9 mouse cellular contexts compared by ENCODE assay signal in the genomic region with DNA sequence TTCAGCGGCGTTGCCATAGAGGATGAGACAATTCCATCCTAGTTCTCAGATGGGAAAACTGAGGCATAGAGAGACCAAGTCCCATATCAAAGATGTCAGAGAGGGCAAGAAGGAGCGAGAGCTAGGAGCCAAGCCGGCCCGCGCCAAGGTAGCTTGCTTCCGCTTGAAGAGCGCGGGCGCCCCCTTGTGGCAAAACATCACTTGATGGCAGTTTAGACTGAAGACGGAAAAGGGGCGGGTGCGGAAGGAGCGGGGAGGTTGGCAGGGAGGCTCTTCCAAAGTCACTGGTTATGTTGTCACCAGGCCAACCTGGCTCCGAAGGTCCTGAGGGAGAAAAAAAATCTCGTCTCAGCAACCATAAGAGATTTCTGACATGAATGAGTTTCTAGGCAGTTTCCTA. TPM values are rescaled to one million over a fixed set of nuclear protein-coding genes. Genes with fewer than 3 reads are reported as not detected.
DNase-seq lines count a peak whose midpoint lies in the region; ATAC-seq and TF ChIP-seq lines count a peak whose summit lies in the region.
"Had no signal": no experiment of that assay in that cellular context is flagged by ENCODE, and none has a peak within 500 bp of the region (broad histone marks: within the 10 kb centered on the region; RNA-seq: fewer than 3 reads in every experiment).

No protein-coding gene starts in this region.

- H3K4me1 ChIP-seq in embryonic facial prominence, embryonic 10.5 days = peaks cover 4% of the 10 kb centered on the region; the same call in 1 of the 2 replicates
- H3K4me1 ChIP-seq in heart, adult 2 months (ENCODE audit: control insufficient read depth, insufficient read depth, low read length) = no peaks in the 10 kb centered on the region
- no peaks in the 10 kb centered on the region for H3K4me1 ChIP-seq in liver, embryonic 14.5 days (replicated peaks; ENCODE audit: control insufficient read depth in 2 of 2, insufficient read depth in 2 of 2, low read length in 1 of 2)
- H3K4me1 ChIP-seq in thymus, adult 2 months (replicated peaks; ENCODE audit: control insufficient read depth, insufficient read depth, low read length) = peaks cover 10% of the 10 kb centered on the region

- ATAC-seq in liver, embryonic 14.5 days (ENCODE audit: insufficient read depth) = no peak
- ATAC-seq in neutrophil, adult 5-6 weeks (ENCODE audit: extremely low read depth, insufficient number of reproducible peaks, low FRiP score, poor library complexity, severe bottlenecking) = peak; percentile 70

- 0 out of 2 replicates have a peak, but pooled peaks have one; percentile 35 for TF ChIP-seq EP300 in heart, adult 2 months (IDR thresholded peaks at IDR 0.05; ENCODE audit: insufficient read depth, low read depth, low read length)
- TF ChIP-seq EP300 in liver, embryonic 14.5 days (IDR thresholded peaks at IDR 0.05; ENCODE audit: low read depth) = no peak

- intact Hi-C loops in heart, adult 2 months (cut with DNase I) = loop anchor here (1.0 kb wide), 2 partner anchors 310 to 347 kb away; no protein-coding TSS in a partner anchor

- no peaks in the 10 kb centered on the region for H3K79me2 ChIP-seq in heart, adult 2 months (replicated peaks; ENCODE audit: control insufficient read depth, insufficient read depth, low read length)

- H3K4me3 ChIP-seq in embryonic facial prominence, embryonic 10.5 days = no peak overlapping the region
- H3K4me3 ChIP-seq in heart, adult 2 months = no peak overlapping the region
- no peak overlapping the region for H3K4me3 ChIP-seq in liver, embryonic 14.5 days (ENCODE audit: insufficient read depth in 1 of 2, low read depth in 2 of 2, low read length in 2 of 2)
- H3K4me3 ChIP-seq in thymus, adult 2 months (ENCODE audit: control insufficient read depth, insufficient read depth, low read length) = no peak overlapping the region
- H3K4me3 ChIP-seq: limb, embryonic 12.5 days had no signal

- no peaks in the 10 kb centered on the region for H3K36me3 ChIP-seq in embryonic facial prominence, embryonic 10.5 days (replicated peaks)
- no peaks in the 10 kb centered on the region for H3K36me3 ChIP-seq in heart, adult 2 months (ENCODE audit: control insufficient read depth, insufficient read depth, low read length)
- no peaks in the 10 kb centered on the region for H3K36me3 ChIP-seq in liver, embryonic 14.5 days (replicated peaks; ENCODE audit: control insufficient read depth, insufficient read depth, low read depth)
- no peaks in the 10 kb centered on the region for H3K36me3 ChIP-seq in thymus, adult 2 months (ENCODE audit: control insufficient read depth, insufficient read depth, low read length)
- H3K36me3 ChIP-seq: limb, embryonic 12.5 days had no signal

- peak; percentile 99 for TF ChIP-seq CTCF in heart, adult 2 months (IDR thresholded peaks at IDR 0.05)
- TF ChIP-seq CTCF in liver, embryonic 14.5 days (IDR thresholded peaks at IDR 0.05; ENCODE audit: low read depth) = peak; percentile 95
- TF ChIP-seq CTCF in thymus, adult 2 months (IDR thresholded peaks at IDR 0.05; ENCODE audit: borderline replicate concordance, control insufficient read depth, extremely low read depth, insufficient read depth, low read length, poor library complexity) = peak; percentile 96

- no peak overlapping the region for H3K9ac ChIP-seq in heart, adult 2 months (ENCODE audit: low read depth, low read length)
- no peak overlapping the region for H3K9ac ChIP-seq in liver, embryonic 14.5 days (replicated peaks)
- H3K9ac ChIP-seq: limb, embryonic 12.5 days had no signal

- H3K4me2 ChIP-seq in liver, embryonic 14.5 days (ENCODE audit: low read depth) = no peak overlapping the region
- H3K4me2 ChIP-seq: limb, embryonic 12.5 days had no signal

- no peak overlapping the region for H3K27ac ChIP-seq in embryonic facial prominence, embryonic 10.5 days (replicated peaks)
- no peak overlapping the region for H3K27ac ChIP-seq in heart, adult 2 months
- H3K27ac ChIP-seq in liver, embryonic 14.5 days = no peak overlapping the region
- no peak overlapping the region for H3K27ac ChIP-seq in thymus, adult 2 months (ENCODE audit: control insufficient read depth, insufficient read depth, low read length)
- H3K27ac ChIP-seq: limb, embryonic 12.5 days had no signal

- TF ChIP-seq POLR2A in heart, adult 2 months (IDR thresholded peaks at IDR 0.05; ENCODE audit: insufficient read depth, low read depth, low read length) = no peak
- TF ChIP-seq POLR2A in thymus, adult 2 months (IDR thresholded peaks at IDR 0.05; ENCODE audit: control insufficient read depth, extremely low read depth, insufficient read depth, low read length, poor library complexity) = no peak

- peaks cover 52% of the 10 kb centered on the region for H3K27me3 ChIP-seq in embryonic facial prominence, embryonic 10.5 days (replicated peaks; ENCODE audit: low read depth, poor library complexity, severe bottlenecking)
- H3K27me3 ChIP-seq in heart, adult 2 months (ENCODE audit: control insufficient read depth, insufficient read depth, low read length) = peaks cover 2% of the 10 kb centered on the region
- no peaks in the 10 kb centered on the region; the same call in 1 of the 2 replicates for H3K27me3 ChIP-seq in liver, embryonic 14.5 days (ENCODE audit: control insufficient read depth, insufficient read depth, low read length)
- no peaks in the 10 kb centered on the region for H3K27me3 ChIP-seq in thymus, adult 2 months (ENCODE audit: control insufficient read depth, insufficient read depth, low read length)

- no peaks in the 10 kb centered on the region for H3K9me3 ChIP-seq in embryonic facial prominence, embryonic 10.5 days
- no peaks in the 10 kb centered on the region for H3K9me3 ChIP-seq in liver, embryonic 14.5 days (ENCODE audit: control insufficient read depth, low read length)
- H3K9me3 ChIP-seq: limb, embryonic 12.5 days had no signal

- 2% methylated on average over 16 of the region's 16 CpGs for WGBS in embryonic facial prominence, embryonic 10.5 days
- WGBS in heart, adult 2 months = under 1% methylated on average over 16 of the region's 16 CpGs
- 1% methylated on average over 16 of the region's 16 CpGs for WGBS in liver, embryonic 14.5 days (ENCODE audit: insufficient replicate concordance)
- WGBS in thymus, adult 2 months = 3% methylated on average over 16 of the region's 16 CpGs

- peak; percentile 87 for DNase-seq in CD4-positive helper T cell, adult 2 months (ENCODE audit: low read depth, low spot score)
- DNase-seq in adrenal gland, postnatal 14 days = peak; percentile 95
- DNase-seq in embryonic facial prominence, embryonic 10.5 days (ENCODE audit: low spot score) = peak; percentile 92
- DNase-seq in heart, adult 2 months = peak; percentile 84 to 87
- DNase-seq in kidney, postnatal 14 days = peak; percentile 88
- peak; percentile 53 to 65 (median 61) for DNase-seq in liver, embryonic 14.5 days (ENCODE audit: low read depth in 3 of 3, low spot score in 3 of 3)
- DNase-seq in thymus, adult 2 months = peak; percentile 90

RNA-seq across cellular contexts. Expression of a gene that starts 27.7 kb away (rescaled TPM):
- 21.9 and 32.2 TPM in 2 replicates for total RNA-seq in adrenal gland, postnatal 14 days (2021)
- 37.5 and 38.5 TPM in 2 replicates for polyA plus RNA-seq in embryonic facial prominence, embryonic 10.5 days (2016; fragmentation: Nextera tagmentation; extraction: Ambion mirVana)
- total RNA-seq in heart, adult 2 months (2021) = 10 to 100 TPM; 19.6 to 22.1 TPM
- polyA plus RNA-seq in heart, adult 2 months (2012; rRNA removed) = 8.6 and 11.6 TPM in 2 replicates
- polyA plus RNA-seq in liver, embryonic 14.5 days (2012; rRNA removed) = 6.7 and 6.8 TPM in 2 replicates
- 10.9 and 11.1 TPM in 2 replicates for polyA plus RNA-seq in liver, embryonic 14.5 days (2014; fragmentation: Nextera tagmentation; extraction: Ambion mirVana)
- 21.6 and 29.0 TPM in 2 replicates for total RNA-seq in neutrophil, adult 5-6 weeks (2017)
- 19.6 and 29.2 TPM in 2 replicates for polyA plus RNA-seq in thymus, adult 2 months (2012; rRNA removed)
